Mouse (Mus musculus) C2C12 (cell line): ENCODE measurements at regions not wholly inside any gene's neighbourhood (a gene's known extent, or its start where the extent isn't known, plus 50 kb on each side); places are given as distances from the start of the nearest gene placed in this dataset.

Experiments used
- H3K27me3 ChIP-seq: one replicate; pipeline ENCODE4 v1.6.1; 2011; ENCODE audit not compliant: control insufficient read depth, insufficient read depth, insufficient read length
- H3K36me3 ChIP-seq: one replicate; pipeline ENCODE4 v1.6.1; 2011; ENCODE audit not compliant: control insufficient read depth, insufficient read depth
- H3K4me3 ChIP-seq: one replicate; pipeline ENCODE4 v1.5.1; 2011; ENCODE audit warnings: mild to moderate bottlenecking, control low read depth; ENCODE audit not compliant: poor library complexity, insufficient read depth, severe bottlenecking
- H3K79me2 ChIP-seq: one replicate; pipeline ENCODE4 v1.6.1; 2011; ENCODE audit not compliant: control insufficient read depth, insufficient read depth
- H3K79me3 ChIP-seq: one replicate; pipeline ENCODE4 v1.6.1; 2011; ENCODE audit warnings: low read depth, control low read depth
- H3ac ChIP-seq: one replicate; pipeline ENCODE3; 2011; ENCODE audit warnings: low read depth; ENCODE audit not compliant: control insufficient read depth, insufficient read length
- CEBPB ChIP-seq: IDR thresholded peaks from one replicate; pipeline ENCODE4 v1.6.1; 2011; ENCODE audit warnings: low read depth, mild to moderate bottlenecking, control low read depth, moderate library complexity
- CTCF ChIP-seq: IDR thresholded peaks from one replicate; pipeline ENCODE4 v1.5.1; 2011; ENCODE audit not compliant: control insufficient read depth, insufficient read depth, insufficient read length
- FOSL1 ChIP-seq: IDR thresholded peaks from one replicate; pipeline ENCODE4 v1.8.0; 2011; ENCODE audit warnings: mild to moderate bottlenecking, low read length; ENCODE audit not compliant: poor library complexity, insufficient read depth, severe bottlenecking
- MAX ChIP-seq: IDR thresholded peaks from one replicate; pipeline ENCODE4 v1.6.1; 2011; ENCODE audit warnings: mild to moderate bottlenecking, control low read depth
- MYOD1 ChIP-seq: IDR thresholded peaks from one replicate; pipeline ENCODE4 v1.6.1; 2011; ENCODE audit warnings: low read depth; ENCODE audit not compliant: control insufficient read depth, insufficient read length
- MYOG ChIP-seq: IDR thresholded peaks from one replicate; pipeline ENCODE4 v1.6.1; 2011; ENCODE audit not compliant: control insufficient read depth, insufficient read length; ENCODE audit errors: extremely low read depth
- USF1 ChIP-seq: IDR thresholded peaks from one replicate; pipeline ENCODE4 v1.6.1; 2011; ENCODE audit warnings: low read depth, mild to moderate bottlenecking, control low read depth, moderate library complexity

DNA sequence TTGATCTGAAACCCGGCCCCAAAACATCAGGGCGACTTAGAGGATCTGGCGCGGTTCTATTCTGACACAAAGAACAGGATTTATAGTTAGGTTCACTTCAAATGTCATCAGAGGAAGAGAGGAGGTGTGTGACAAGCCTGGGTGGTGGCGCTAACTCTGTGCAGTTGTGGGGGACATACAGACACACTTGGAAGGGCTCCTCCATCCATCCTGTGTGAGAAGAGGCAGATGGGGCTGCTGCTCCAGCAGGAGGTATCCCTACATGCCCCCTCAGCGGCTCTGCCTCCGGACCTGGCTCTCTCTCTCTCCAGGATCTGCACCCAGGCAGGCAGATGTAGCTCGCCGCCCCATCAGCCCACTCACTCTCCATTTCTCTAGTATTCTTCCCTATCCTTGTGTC lies 188.6 kb downstream of the Matn1 start:
- H3K27me3 ChIP-seq = no peaks in the 10 kb centered on the region
- TF ChIP-seq MYOG = no peak
- TF ChIP-seq USF1 = no peak
- no peak for TF ChIP-seq CEBPB
- no peak for TF ChIP-seq CTCF
- no peak for TF ChIP-seq MAX
- no peak for TF ChIP-seq MYOD1
- no peak for TF ChIP-seq FOSL1
- no peak overlapping the region for H3K4me3 ChIP-seq
- no peaks in the 10 kb centered on the region for H3K79me3 ChIP-seq
- H3K79me2 ChIP-seq = no peaks in the 10 kb centered on the region
- no peak overlapping the region for H3ac ChIP-seq
- H3K36me3 ChIP-seq = no peaks in the 10 kb centered on the region

DNA sequence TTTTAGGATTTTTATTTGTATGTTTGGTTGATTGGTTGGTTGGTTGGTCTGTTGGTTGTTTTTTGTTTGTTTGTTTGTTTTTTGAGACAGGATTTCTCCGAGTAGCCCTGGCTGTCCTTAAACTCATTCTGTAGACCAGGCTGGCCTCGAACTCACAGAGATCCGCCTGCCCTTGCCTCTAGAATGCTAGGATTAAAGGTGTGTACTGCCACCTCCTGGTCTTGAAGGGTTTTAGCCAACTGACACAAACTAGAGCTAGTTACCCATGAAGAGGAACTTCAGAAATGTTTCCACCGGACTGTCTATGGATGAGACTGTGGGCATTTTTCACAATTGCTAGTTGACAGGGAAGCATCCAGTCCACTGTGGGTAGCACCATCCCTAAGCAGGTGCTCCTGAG lies 191.7 kb downstream of the Matn1 start:
- TF ChIP-seq USF1 (no peak), FOSL1 (no peak), MYOD1 (no peak), MAX (no peak), CTCF (no peak), MYOG (no peak), CEBPB (no peak)
- Histone ChIP-seq H3K27me3 (no peaks in the 10 kb centered on the region), H3K4me3 (no peak overlapping the region), H3K79me3 (no peaks in the 10 kb centered on the region), H3K36me3 (no peaks in the 10 kb centered on the region), H3ac (no peak overlapping the region), H3K79me2 (no peaks in the 10 kb centered on the region)

- Histone ChIP-seq H3K36me3 (no peaks in the 10 kb centered on the region), H3ac (no peak overlapping the region), H3K4me3 (no peak overlapping the region), H3K79me3 (no peaks in the 10 kb centered on the region), H3K79me2 (no peaks in the 10 kb centered on the region), H3K27me3 (no peaks in the 10 kb centered on the region)
- TF ChIP-seq FOSL1 (no peak), USF1 (no peak), MYOD1 (no peak), MYOG (no peak), CTCF (no peak), CEBPB (no peak), MAX (no peak)
Measured at GRCm38 (mm10) chr4:131138891-131139290, 194.7 kb downstream of the Matn1 start.

DNA sequence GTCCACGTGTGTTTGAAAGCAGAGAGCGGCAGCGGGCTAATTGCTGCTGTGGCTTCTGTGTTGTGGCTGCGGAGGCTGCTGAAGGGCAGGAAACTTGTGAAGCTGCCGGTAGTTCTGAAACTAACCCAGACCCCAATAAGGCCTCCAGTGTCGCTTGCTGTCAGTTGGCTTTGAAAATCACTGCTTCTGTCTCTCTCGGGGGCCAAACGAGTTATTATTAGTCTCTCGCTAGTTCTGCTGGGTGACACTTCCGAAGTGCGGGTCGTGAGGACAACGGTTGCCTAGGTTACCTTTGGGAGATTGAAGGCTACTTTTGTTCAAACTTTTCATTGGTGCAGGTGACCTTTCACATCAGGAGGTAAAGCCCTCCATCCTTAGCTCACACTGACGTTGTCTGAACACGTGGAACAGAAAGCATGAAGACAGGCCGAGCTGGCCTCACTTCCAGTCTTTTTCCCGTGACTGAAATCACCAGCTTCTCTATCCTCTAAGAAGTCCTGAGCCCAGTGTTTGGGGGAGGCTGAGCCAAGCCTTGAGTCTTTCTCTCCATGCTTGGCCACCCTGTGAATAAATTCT lies 197.8 kb downstream of the Matn1 start:
- H3K79me3 ChIP-seq = no peaks in the 10 kb centered on the region
- no peak overlapping the region for H3K4me3 ChIP-seq
- H3K79me2 ChIP-seq = no peaks in the 10 kb centered on the region
- no peak overlapping the region for H3ac ChIP-seq
- H3K36me3 ChIP-seq = no peaks in the 10 kb centered on the region
- TF ChIP-seq MYOD1 (no peak), USF1 (no peak), MAX (no peak), MYOG (no peak), CEBPB (no peak), CTCF (no peak), FOSL1 (no peak)
- H3K27me3 ChIP-seq = no peaks in the 10 kb centered on the region

- Histone ChIP-seq H3K4me3 (no peak overlapping the region), H3K79me3 (no peaks in the 10 kb centered on the region), H3K27me3 (no peaks in the 10 kb centered on the region), H3K36me3 (no peaks in the 10 kb centered on the region), H3ac (no peak overlapping the region), H3K79me2 (no peaks in the 10 kb centered on the region)
- TF ChIP-seq CEBPB (no peak), USF1 (no peak), MYOD1 (no peak), MYOG (no peak), MAX (no peak), CTCF (no peak), FOSL1 (no peak)
Measured at GRCm38 (mm10) chr4:131145507-131145906, 201.3 kb downstream of the Matn1 start.

DNA sequence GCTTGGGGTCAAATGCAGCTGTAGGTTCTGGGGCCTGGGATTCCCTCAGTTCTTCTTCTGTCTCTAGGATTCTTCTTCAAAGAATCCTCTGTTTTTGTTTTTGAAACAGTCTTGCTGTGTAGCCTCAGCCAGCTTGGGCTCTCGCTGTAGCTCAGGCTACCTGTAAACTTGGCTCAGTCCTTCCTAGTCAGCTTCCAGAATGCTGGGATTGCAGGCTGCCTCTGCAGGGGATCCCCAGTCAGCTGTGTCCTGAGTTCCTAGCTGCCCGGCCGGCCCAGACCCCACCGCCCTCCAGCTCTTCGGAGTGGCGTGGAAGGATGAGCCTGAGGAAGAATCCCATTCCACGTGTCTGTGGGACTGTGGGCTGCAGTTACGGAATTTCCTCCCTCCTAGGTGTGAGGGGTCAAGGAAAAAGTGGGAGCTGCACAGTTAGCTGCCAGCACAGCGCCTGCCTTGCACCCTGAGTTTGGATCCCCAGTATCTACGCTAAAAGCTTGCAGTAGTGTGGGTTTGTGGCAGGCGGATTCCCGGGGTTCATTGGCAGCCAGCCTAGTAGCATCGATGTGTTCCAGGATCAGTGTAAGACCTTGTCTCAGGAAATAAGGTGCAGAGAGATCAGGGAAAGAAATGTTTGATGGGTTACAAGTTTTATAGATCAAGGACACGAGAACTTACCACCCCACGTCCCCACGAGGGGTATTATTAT lies 204.0 kb downstream of the Matn1 start:
- no peaks in the 10 kb centered on the region for H3K79me2 ChIP-seq
- H3K27me3 ChIP-seq = no peaks in the 10 kb centered on the region
- no peak for TF ChIP-seq CEBPB
- TF ChIP-seq MYOD1 = no peak
- no peak for TF ChIP-seq CTCF
- no peak for TF ChIP-seq MAX
- no peak for TF ChIP-seq USF1
- no peak for TF ChIP-seq MYOG
- no peak for TF ChIP-seq FOSL1
- no peak overlapping the region for H3K4me3 ChIP-seq
- H3K79me3 ChIP-seq = no peaks in the 10 kb centered on the region
- no peaks in the 10 kb centered on the region for H3K36me3 ChIP-seq
- no peak overlapping the region for H3ac ChIP-seq
